ENCODE assay signal across 9 mouse cellular contexts in the genomic region with DNA sequence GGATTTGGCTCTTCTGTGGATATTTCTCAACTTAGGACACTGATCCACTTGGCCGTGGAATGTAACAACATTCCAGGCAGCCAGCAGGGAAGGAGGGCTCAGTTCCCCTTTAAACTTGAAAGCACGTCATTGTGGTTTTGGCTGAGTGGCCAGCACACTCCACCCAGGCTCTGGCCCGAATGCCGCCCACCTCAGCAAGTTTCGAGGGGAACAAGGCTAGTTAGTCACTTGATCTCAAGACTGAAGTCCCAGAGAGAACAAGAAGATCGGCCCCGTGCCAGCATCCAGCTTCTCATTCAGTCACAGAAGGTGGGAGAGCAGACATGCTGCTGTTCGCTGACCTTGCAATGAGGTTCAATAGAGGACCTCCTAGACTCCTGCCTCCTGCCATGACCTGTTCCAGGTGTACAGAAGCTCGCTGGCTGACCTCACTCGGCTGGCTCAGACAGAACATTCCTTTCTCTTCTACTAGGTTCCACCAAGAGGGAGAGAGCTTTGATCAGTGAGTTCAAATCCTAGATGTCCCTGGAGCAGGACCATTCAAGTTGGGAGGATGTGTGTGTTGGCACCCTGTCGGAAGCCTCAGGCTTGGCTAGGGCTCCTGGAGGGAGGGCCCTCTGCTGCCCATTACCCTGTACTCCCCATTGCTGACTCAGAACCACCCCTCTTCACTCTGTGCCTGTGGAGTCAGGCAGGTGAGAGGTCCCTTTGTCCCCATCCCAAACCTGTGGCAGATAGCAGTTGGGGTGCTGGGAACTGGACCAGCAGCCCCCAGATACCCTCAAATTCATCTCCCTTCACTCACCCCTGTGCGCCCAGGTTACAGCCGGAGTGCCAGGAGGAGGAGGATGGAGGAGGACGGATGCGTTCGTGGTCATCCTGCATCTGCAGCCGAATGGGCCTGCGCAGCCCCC. TPM values are rescaled to one million over a fixed set of nuclear protein-coding genes. Genes with fewer than 3 reads are reported as not detected.
DNase-seq lines count a peak whose midpoint lies in the region; ATAC-seq lines count a peak whose summit lies in the region.
"Had no signal": no experiment of that assay in that cellular context is flagged by ENCODE, and none has a peak within 500 bp of the region (broad histone marks: within the 10 kb centered on the region; RNA-seq: fewer than 3 reads in every experiment).

No protein-coding gene starts in this region.

- peak overlapping the region; percentile 66 for H3K27ac ChIP-seq in limb, embryonic 10.5 days
- no peak overlapping the region for H3K27ac ChIP-seq in forebrain, embryonic 16.5 days (ENCODE audit: low read length)

- peaks cover 39% of the 10 kb centered on the region for H3K4me1 ChIP-seq in limb, embryonic 10.5 days
- no peaks in the 10 kb centered on the region for H3K4me1 ChIP-seq in forebrain, embryonic 16.5 days (replicated peaks; ENCODE audit: control insufficient read depth, insufficient read depth, low read length)

- H3K9ac ChIP-seq in forebrain, embryonic 16.5 days (replicated peaks; ENCODE audit: low read depth, low read length) = no peak overlapping the region

- peak; percentile 17 to 63 for DNase-seq in layer of hippocampus, postnatal 14 days (ENCODE audit: low spot score in 2 of 2)
- no peak for DNase-seq in layer of hippocampus, adult 18-20 months (ENCODE audit: low spot score in 2 of 2)
- peak; percentile 49 for DNase-seq in adrenal gland, postnatal 14 days
- peak; percentile 82 for DNase-seq in heart, adult 8-10 months (ENCODE audit: low spot score)
- no peak for DNase-seq in limb, embryonic 10.5 days (ENCODE audit: low spot score)
- DNase-seq in right cerebral cortex, postnatal 10 days (ENCODE audit: low spot score in 2 of 2) = peak; percentile 79 to 81
- no peak for DNase-seq in MN1 (ENCODE audit: low spot score)

- H3K27me3 ChIP-seq in limb, embryonic 10.5 days (ENCODE audit: low read depth, poor library complexity, severe bottlenecking) = no peaks in the 10 kb centered on the region
- H3K27me3 ChIP-seq in forebrain, embryonic 16.5 days (replicated peaks; ENCODE audit: control insufficient read depth, insufficient read depth, low read length) = no peaks in the 10 kb centered on the region

- ATAC-seq in forebrain, embryonic 16.5 days = no peak

- no peaks in the 10 kb centered on the region for H3K36me3 ChIP-seq in limb, embryonic 10.5 days
- H3K36me3 ChIP-seq in forebrain, embryonic 16.5 days (ENCODE audit: control insufficient read depth, insufficient read depth) = peaks cover 17% of the 10 kb centered on the region

- H3K9me3 ChIP-seq in limb, embryonic 10.5 days (replicated peaks) = no peaks in the 10 kb centered on the region
- H3K9me3 ChIP-seq in forebrain, embryonic 16.5 days (ENCODE audit: control insufficient read depth, low read length) = no peaks in the 10 kb centered on the region

- no peak overlapping the region for H3K4me2 ChIP-seq in forebrain, embryonic 16.5 days (ENCODE audit: low read length)

- H3K4me3 ChIP-seq in limb, embryonic 10.5 days = no peak overlapping the region
- H3K4me3 ChIP-seq in forebrain, embryonic 16.5 days (replicated peaks; ENCODE audit: low read length) = no peak overlapping the region

- WGBS in limb, embryonic 10.5 days = 89% methylated on average over 18 of the region's 18 CpGs
- 89% methylated on average over 18 of the region's 18 CpGs for WGBS in forebrain, embryonic 16.5 days

RNA-seq across cellular contexts. Expression of gene Rassf2, which starts 23.2 kb away (rescaled TPM):
- total RNA-seq in layer of hippocampus, postnatal 14 days (2021) = 10 to 100 TPM; 33.3 to 35.6 TPM
- 10 to 100 TPM; 45.5 to 52.1 TPM for total RNA-seq in layer of hippocampus, adult 18-20 months (2021)
- 9.4 and 22.2 TPM in 2 replicates for total RNA-seq in adrenal gland, postnatal 14 days (2021)
- 1 to 10 TPM; 4.1 to 7.7 (median 6.6) TPM for total RNA-seq in heart, adult 8-10 months (2022)
- 5.5 and 5.9 TPM in 2 replicates for polyA plus RNA-seq in limb, embryonic 10.5 days (2016; fragmentation: Nextera tagmentation; extraction: Ambion mirVana)
- 27.4 and 32.1 TPM in 2 replicates for polyA plus RNA-seq in forebrain, embryonic 16.5 days (2015; fragmentation: Nextera tagmentation; extraction: Ambion mirVana)

RNA-seq across cellular contexts. Expression of gene Prnd, which starts 56.2 kb away (rescaled TPM):
- 1 to 10 TPM; 2.0 to 2.1 TPM for total RNA-seq in layer of hippocampus, postnatal 14 days (2021)
- not detected for total RNA-seq in layer of hippocampus, adult 18-20 months (2021)
- 0.98 and 2.8 TPM in 2 replicates for total RNA-seq in adrenal gland, postnatal 14 days (2021)
- total RNA-seq in heart, adult 8-10 months (2022) = 1 to 10 TPM in 2 of 4 experiments, under 1 TPM in 2; 0.22 to 1.8 (median 1.2) TPM
- 11.0 and 13.7 TPM in 2 replicates for polyA plus RNA-seq in limb, embryonic 10.5 days (2016; fragmentation: Nextera tagmentation; extraction: Ambion mirVana)
- polyA plus RNA-seq in forebrain, embryonic 16.5 days (2015; fragmentation: Nextera tagmentation; extraction: Ambion mirVana) = 11.2 and 12.8 TPM in 2 replicates
- total RNA-seq: left cerebral cortex, postnatal 25 days had no signal

Comparison
In these comparisons a context has a peak if more than half of its experiments do, and no peak if none do; other contexts are left out.
1. DNase-seq: peak in layer of hippocampus, postnatal 14 days (2 of 2), adrenal gland, postnatal 14 days (single experiment), heart, adult 8-10 months (single experiment) and right cerebral cortex, postnatal 10 days (2 of 2); none in layer of hippocampus, adult 18-20 months (0 of 2), limb, embryonic 10.5 days (single experiment) and MN1 (single experiment).